Mouse (Mus musculus): ENCODE results near the gene Slc12a4. TPM values are rescaled to one million over a fixed set of nuclear protein-coding genes. Genes with fewer than 3 reads are reported as not detected.

Gene Slc12a4
- total RNA-seq, 4 experiments from 2014 or later: 39.9 to 50.4 (median 43.5) TPM

- no peak for DNase-seq (ENCODE audit: low spot score)
These were observed 32.1 kb downstream of the Slc12a4 start, which contains the start of gene Ctrl for GRCm38 (mm10) chr8:105933762-105934161. Gene Ctrl (minus strand): TSS chr8:105933862.

- DNase-seq (ENCODE audit: low spot score): no peak
These were observed 33.4 kb downstream of the Slc12a4 start for GRCm38 (mm10) chr8:105932525-105932924.

- no peak for DNase-seq (ENCODE audit: low spot score)
These were observed 34.6 kb downstream of the Slc12a4 start for GRCm38 (mm10) chr8:105931271-105931670.

- DNase-seq (ENCODE audit: low spot score): peak; percentile 85
These were observed 35.3 kb downstream of the Slc12a4 start for GRCm38 (mm10) chr8:105930602-105931001.

- no peak for DNase-seq (ENCODE audit: low spot score)
These were observed 40.8 kb downstream of the Slc12a4 start for GRCm38 (mm10) chr8:105925123-105925522.

GRCm38 (mm10) chr8:105919390-105919789 is 46.5 kb downstream of the Slc12a4 start:
- no peak for DNase-seq (ENCODE audit: low spot score)

GRCm38 (mm10) chr8:105900941-105901616 is 64.8 kb downstream of the Slc12a4 start:
- DNase-seq (ENCODE audit: low spot score): no peak

- DNase-seq (ENCODE audit: low spot score): peak; percentile 89
These were observed 65.5 kb downstream of the Slc12a4 start, which contains the start of gene Pskh1 for GRCm38 (mm10) chr8:105900180-105900940. Gene Pskh1 (plus strand): TSS chr8:105900441.

GRCm38 (mm10) chr8:105897801-105898480 is 68.0 kb downstream of the Slc12a4 start:
- DNase-seq (ENCODE audit: low spot score): no peak

Small RNA genes within 50 kb of the gene (microRNA-seq; reads per million reads assigned to microRNA genes)
- gene Mir7074: not detected

Other genes with a start within 250 kb of the Slc12a4 start
- gene Gfod2, start 207.4 kb downstream of the Slc12a4 start, total RNA-seq (2022): 1 to 10 TPM; 2.8 to 3.9 (median 3.5) TPM
- gene Ranbp10, start 138.7 kb downstream of the Slc12a4 start, total RNA-seq (2022): 10 to 100 TPM; 17.4 to 20.0 (median 18.7) TPM
- gene Tsnaxip1, start 138.4 kb downstream of the Slc12a4 start, total RNA-seq (2022): not detected
- gene Cenpt, start 112.8 kb downstream of the Slc12a4 start, total RNA-seq (2022): 1 to 10 TPM; 2.0 to 2.6 (median 2.5) TPM
- 10 to 100 TPM; 26.4 to 30.7 (median 28.0) TPM for gene Thap11, start 111.0 kb downstream of the Slc12a4 start, total RNA-seq (2022)
- gene Nutf2, start 105.5 kb downstream of the Slc12a4 start, total RNA-seq (2022): 10 to 100 TPM; 16.4 to 44.3 (median 30.6) TPM
- gene Edc4, start 85.2 kb downstream of the Slc12a4 start, total RNA-seq (2022): 10 to 100 TPM; 23.6 to 25.6 (median 24.2) TPM
- gene Nrn1l, start 72.5 kb downstream of the Slc12a4 start, total RNA-seq (2022): 1 to 10 TPM in 1 of 4 experiments, under 1 TPM in 3; 0.49 to 1.1 (median 0.85) TPM
- 10 to 100 TPM; 15.6 to 19.2 (median 18.1) TPM for gene Pskh1, start 65.7 kb downstream of the Slc12a4 start, total RNA-seq (2022)
- gene Ctrl, start 32.2 kb downstream of the Slc12a4 start, total RNA-seq (2022): under 1 TPM in 1 of 4 experiments, not detected in 3; 0.44 TPM
- 10 to 100 TPM; 54.6 to 72.9 (median 62.2) TPM for gene Psmb10, start 27.7 kb downstream of the Slc12a4 start, total RNA-seq (2022)
- 1 to 10 TPM in 1 of 4 experiments, under 1 TPM in 3; 0.34 to 1.7 (median 0.57) TPM for gene Lcat, start 22.7 kb downstream of the Slc12a4 start, total RNA-seq (2022)
- gene Dpep3, start 13.3 kb upstream of the Slc12a4 start, total RNA-seq (2022): not detected
- gene Dus2, start 25.2 kb upstream of the Slc12a4 start, total RNA-seq (2022): 10 to 100 TPM in 1 of 4 experiments, 1 to 10 TPM in 3; 8.5 to 10.9 (median 8.7) TPM
- gene Dpep2nb, start 39.9 kb upstream of the Slc12a4 start, total RNA-seq (2022): not detected
- gene Ddx28, start 45.8 kb upstream of the Slc12a4 start, total RNA-seq (2022): 10 to 100 TPM; 11.0 to 12.4 (median 11.2) TPM
- 10 to 100 TPM; 14.1 to 19.5 (median 18.0) TPM for gene Nfatc3, start 92.7 kb upstream of the Slc12a4 start, total RNA-seq (2022)
- gene Esrp2, start 170.9 kb upstream of the Slc12a4 start, total RNA-seq (2022): under 1 TPM; 0.23 to 0.81 (median 0.42) TPM
- gene Pla2g15, start 184.3 kb upstream of the Slc12a4 start, total RNA-seq (2022): 10 to 100 TPM in 1 of 4 experiments, 1 to 10 TPM in 3; 7.7 to 10.0 (median 9.4) TPM
- gene Slc7a6, start 202.8 kb upstream of the Slc12a4 start, total RNA-seq (2022): 10 to 100 TPM in 1 of 4 experiments, 1 to 10 TPM in 3; 6.9 to 10.8 (median 9.6) TPM
- gene Slc7a6os, start 244.8 kb upstream of the Slc12a4 start, total RNA-seq (2022): 10 to 100 TPM in 2 of 4 experiments, 1 to 10 TPM in 2; 8.2 to 11.5 (median 10.0) TPM
- 10 to 100 TPM; 26.7 to 27.7 (median 26.9) TPM for gene Prmt7, start 244.8 kb upstream of the Slc12a4 start, total RNA-seq (2022)

Measured in heart, adult 8-10 months (tissue).